Mouse (Mus musculus) neutrophil, adult 5-6 weeks (primary cell): ENCODE results near the gene Tgtp2. TPM values are rescaled to one million over a fixed set of nuclear protein-coding genes. Genes with fewer than 3 reads are reported as not detected.

Experiments used
- total RNA-seq: library from RNA; stranded (forward); fragments of 200-1000 nt; gene quantifications from 2 replicates; pipeline ENCODE4 v1.2.3, GENCODE M21; 2017

Gene Tgtp2
- total RNA-seq, 1 experiment from 2014 or later: 92.3 TPM

Other genes starting within 250 kb of the Tgtp2 start
- 90.7 and 108 TPM in 2 replicates for gene Trim41, start 246.9 kb downstream of the Tgtp2 start, total RNA-seq
- gene Trim7, start 238.1 kb downstream of the Tgtp2 start, total RNA-seq: 167 and 205 TPM in 2 replicates
- 4.2 and 8.0 TPM in 2 replicates for gene Gm12184, start 237.6 kb downstream of the Tgtp2 start, total RNA-seq
- gene Irgm1, start 192.5 kb downstream of the Tgtp2 start, total RNA-seq: 78.9 and 82.9 TPM in 2 replicates
- 3.7 and 4.3 TPM in 2 replicates for gene Gm5431, start 162.0 kb downstream of the Tgtp2 start, total RNA-seq
- gene Psme2b, start 118.0 kb downstream of the Tgtp2 start, total RNA-seq: 80.9 and 92.3 TPM in 2 replicates
- gene Olfr56, start 85.3 kb downstream of the Tgtp2 start, total RNA-seq: 0.74 and 0.81 TPM in 2 replicates
- gene 9930111J21Rik1, start 84.8 kb downstream of the Tgtp2 start, total RNA-seq: 94.0 and 96.4 TPM in 2 replicates
- 1.5 and 2.3 TPM in 2 replicates for gene Gm12185, start 72.0 kb downstream of the Tgtp2 start, total RNA-seq
- gene Tgtp1, start 70.0 kb downstream of the Tgtp2 start, total RNA-seq: 8.7 and 11.8 TPM in 2 replicates
- 335 and 370 TPM in 2 replicates for gene 9930111J21Rik2, start 13.0 kb downstream of the Tgtp2 start, total RNA-seq
- 36.2 and 38.1 TPM in 2 replicates for gene Ifi47, start 12.4 kb upstream of the Tgtp2 start, total RNA-seq
- gene Olfr1396, start 50.7 kb upstream of the Tgtp2 start, total RNA-seq: not detected in 2 replicates
- gene Olfr1395, start 78.1 kb upstream of the Tgtp2 start, total RNA-seq: not detected in 2 replicates
- gene Olfr1394, start 90.2 kb upstream of the Tgtp2 start, total RNA-seq: not detected in 2 replicates
- 0.12 and 0.37 TPM in 2 replicates for gene Btnl9, start 123.0 kb upstream of the Tgtp2 start, total RNA-seq
- 91.8 and 106 TPM in 2 replicates for gene Zfp62, start 139.1 kb upstream of the Tgtp2 start, total RNA-seq
- gene Mgat1, start 180.0 kb upstream of the Tgtp2 start, total RNA-seq: 118 and 134 TPM in 2 replicates
- 0.23 and 0.98 TPM in 2 replicates for gene Olfr1393, start 214.1 kb upstream of the Tgtp2 start, total RNA-seq
- gene Olfr1392, start 221.1 kb upstream of the Tgtp2 start, total RNA-seq: 0.49 and 0.58 TPM in 2 replicates
- not detected in 2 replicates for gene Olfr10, start 240.5 kb upstream of the Tgtp2 start, total RNA-seq